Mouse (Mus musculus) frontal cortex, adult 2 months (tissue): ENCODE data around the gene Elf2. TPM values are rescaled to one million over a fixed set of nuclear protein-coding genes. Genes with fewer than 3 reads are reported as not detected.
A peak's percentile ranks its signal among the peaks of the same experiment; 100 is the strongest.

Source experiments
- DNase-seq, 2 experiments: peaks; one replicate each; pipeline ENCODE4 v3.0.0; 2022; ENCODE audit warnings: low spot score in 1 of 2; ENCODE audit errors: extremely low spot score in 1 of 2
- polyA plus RNA-seq: library from polyadenylated mRNA; depleted of rRNA; stranded (reverse); fragments of >200 nt; gene quantifications from 2 replicates; pipeline ENCODE4 v1.2.3, GENCODE M21; 2012; rRNA removed

Gene Elf2
- 30.3 and 32.4 TPM in 2 replicates for polyA plus RNA-seq

DNA sequence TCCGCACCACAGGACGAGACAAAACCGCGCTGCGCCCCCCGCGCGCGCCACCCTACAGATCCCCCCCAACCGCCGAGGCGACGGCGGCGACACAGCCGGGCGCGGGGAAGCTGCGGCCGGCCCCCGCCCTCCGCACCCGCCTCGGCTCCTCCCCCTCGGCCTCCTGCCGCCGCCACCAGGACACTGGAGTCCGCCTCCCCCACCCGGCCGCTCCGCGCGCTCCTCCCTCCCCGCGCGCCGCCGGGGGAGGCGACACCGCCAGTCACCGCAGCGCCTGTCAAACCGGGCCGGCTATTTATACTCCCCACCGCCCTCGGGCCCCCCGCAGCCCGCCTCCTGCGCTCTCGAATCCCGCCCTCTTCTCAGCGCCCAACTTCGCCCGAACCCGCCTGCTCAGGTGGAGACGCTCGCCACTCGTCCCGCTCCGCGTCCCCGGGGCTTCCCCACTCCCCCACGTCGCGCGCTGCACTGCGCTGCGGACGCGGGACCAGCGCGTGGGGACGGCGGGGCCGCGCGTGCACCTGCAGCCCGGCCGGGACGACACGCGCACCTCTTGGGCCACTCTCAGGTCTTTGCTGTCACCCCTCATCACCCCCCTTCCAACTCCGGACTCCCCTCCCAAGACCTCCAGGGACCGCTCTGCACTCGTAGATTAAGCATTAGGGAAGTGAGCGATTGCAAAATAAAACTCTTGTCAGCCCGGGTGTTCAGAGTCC, at the start of gene Elf2:
Gene Elf2 (minus strand): TSS at position 112 of the 716 bp plus-strand sequence.
- peak; percentile 37 to 76 for DNase-seq

DNA sequence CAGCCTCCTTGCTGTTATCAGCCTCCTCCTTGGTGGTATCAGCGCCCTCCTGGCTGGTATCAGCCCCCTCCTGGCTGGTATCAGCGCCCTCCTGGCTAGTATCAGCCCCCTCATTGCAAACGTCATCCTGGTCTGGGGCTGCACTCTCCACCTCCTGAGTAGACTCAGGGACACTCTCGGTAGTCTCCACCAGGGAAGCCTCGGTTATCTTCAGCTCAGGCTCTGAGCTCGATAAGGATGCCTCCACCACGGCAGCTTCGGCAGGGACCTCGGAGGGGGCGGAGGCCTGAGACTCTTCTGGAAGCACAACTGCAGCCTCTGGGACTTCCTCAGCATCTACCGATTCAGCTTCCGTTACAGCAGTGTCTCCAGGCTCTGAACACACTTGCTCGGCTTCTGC, 48.4 kb upstream of the Elf2 start:
- DNase-seq: no peak

DNA sequence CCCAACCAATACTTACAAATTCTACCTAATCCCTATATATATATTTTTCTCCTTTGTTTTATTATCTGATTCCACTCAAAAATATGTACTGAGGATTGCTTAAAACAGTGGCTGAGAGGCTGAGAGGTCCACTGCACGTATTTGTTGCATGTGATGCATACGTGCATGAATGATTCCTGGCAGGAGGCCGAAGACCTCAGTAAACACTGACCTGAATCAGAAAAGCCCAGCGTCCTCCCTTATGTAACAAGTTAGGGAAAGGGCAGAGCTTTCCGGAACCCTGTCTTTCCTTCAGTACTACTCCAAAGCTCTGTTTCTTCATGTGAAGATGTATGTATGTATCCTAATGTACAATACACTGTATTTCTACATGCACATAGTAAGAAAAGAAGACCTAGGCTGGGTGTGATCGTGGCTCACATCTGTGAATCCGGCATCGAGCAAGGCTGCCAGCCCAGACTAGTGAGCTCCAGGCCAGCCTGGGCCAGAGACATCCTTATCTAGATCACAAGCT, 47.5 kb upstream of the Elf2 start:
- no peak for DNase-seq

DNA sequence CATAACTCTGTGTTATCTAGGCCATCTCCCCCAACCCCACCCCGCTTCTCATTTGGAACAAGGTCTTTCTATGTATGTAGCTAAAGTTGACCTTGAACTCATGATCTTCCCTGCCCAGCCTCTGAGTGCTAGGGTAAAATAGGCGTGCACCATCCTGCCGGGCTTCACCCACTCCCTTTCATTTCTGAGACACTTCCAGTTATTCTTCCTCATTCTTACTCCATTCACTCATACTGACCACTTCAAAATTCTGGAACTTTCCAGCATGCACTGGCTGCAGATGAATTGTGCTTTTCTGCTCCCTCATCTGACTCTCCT, 46.6 kb upstream of the Elf2 start:
- no peak for DNase-seq

DNA sequence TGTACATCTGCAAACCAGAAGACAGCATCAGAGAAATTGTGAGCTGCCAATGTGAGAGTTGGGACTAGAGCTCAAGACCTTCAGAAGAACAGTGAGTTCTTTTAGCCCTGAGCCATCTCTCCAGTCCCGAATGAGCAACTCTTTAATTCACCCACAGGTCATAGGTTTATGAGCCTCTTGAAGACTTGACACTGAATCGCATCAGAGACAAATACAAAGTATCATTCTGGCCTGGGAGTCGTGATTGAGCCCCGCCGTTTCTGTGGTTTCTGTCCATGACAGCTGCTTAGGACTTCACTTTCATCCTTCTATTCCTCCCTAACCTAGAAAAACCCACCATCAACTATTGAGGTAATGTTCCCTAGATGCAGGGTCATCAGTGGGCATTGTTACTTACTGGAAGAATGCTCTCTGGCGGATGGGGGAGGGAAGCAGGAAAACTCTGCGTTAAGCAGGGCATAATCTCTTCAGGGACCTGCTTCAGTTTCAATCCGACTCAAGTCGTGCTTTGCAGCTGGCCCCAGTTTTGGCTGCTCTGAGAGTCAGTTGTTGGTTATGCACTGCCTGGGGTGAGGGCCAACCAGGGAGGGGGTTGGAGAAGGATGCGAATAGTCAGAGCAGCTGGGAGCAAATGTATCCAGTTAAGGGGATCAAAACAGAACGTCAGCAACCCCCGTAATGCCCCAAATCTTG, 46.1 kb upstream of the Elf2 start:
- DNase-seq: no peak

DNA sequence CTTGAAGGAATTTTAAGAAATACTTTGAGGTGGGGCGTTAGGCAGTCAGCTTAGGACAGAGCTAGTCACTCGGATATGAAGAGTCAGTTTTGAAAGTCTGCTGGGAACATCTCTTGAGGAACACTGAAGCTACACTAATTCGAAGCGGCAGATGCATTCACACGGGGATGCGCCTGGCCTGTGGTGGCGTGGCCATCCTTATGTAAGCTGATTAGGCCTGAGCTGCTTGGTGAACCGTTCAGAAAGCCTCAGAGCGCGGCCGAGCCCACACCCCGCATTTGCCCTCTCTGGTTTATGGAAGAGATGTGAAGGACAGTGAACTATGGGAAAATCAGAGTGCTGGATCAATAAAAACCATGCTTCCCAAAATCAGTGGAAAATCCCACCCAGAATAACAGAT, 42.9 kb upstream of the Elf2 start:
- no peak for DNase-seq

DNA sequence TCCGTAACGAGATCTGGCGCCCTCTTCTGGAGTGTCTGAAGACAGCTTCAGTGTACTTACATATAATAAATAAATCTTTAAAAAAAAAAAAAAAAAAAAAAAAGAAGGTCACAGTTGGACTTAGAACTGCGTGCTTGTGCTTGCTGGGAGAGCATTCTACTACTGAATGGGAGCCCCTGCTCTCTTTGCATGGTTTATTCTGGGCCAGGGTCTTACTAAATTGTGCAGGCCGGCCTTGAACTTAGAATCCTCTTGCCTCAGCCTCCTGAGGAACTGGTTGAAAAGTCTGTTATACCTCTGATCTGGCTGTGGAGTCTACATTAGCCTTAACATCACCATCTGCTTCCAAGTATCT, 40.2 kb upstream of the Elf2 start:
- no peak for DNase-seq

DNA sequence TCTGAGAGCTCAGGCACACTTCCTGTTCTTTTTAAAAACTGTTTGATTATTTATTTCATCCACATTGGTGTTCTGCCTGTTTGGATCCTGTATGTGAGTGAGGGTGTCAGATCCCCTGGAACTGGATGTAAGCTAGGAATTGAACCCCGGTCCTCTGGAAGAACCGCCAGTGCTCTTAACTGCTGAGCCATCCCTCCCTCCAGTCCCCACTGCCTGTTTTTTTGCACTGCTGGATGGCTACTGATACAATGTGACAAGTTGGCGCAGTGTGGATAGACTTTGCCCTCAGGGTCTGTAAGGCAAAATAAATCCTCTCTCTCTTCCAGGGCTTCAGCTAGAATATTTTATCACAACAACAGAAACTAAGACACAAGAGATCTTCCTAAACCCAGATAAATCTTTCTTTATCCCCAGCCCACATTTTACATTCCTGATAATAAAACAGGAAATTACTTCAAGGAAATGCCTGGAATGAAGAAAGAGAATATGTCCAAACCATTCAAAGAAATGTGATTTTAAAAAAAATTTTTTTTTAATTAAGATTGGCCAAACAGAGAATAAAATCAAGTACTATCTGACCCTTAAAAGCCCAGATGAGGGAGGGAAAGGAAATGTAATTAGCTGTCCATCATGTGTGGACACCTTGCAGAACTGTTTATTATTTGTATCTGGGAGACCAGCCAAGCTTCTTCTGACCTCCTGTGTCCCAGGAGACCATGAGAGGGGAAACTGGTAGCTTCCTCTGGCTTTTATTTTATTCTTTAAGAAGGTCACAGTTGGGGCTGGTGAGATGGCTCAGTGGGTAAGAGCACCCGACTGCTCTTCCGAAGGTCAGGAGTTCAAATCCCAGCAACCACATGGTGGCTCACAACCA, 39.6 kb upstream of the Elf2 start:
- DNase-seq: no peak

DNA sequence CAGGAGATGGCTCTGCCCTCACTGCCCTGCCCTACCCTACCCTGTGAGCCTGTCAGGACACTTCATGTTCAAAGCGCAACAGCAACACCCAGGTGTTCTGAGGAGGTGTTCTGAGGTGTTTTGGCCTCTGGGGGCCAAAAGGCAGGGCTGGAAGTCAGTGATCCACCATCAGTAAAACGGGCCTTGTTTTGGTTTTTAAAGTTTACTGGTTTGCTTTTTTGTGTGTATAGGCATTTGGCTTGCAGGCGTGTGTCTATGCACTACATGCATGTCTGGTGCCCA, 38.1 kb upstream of the Elf2 start:
- DNase-seq: no peak

DNA sequence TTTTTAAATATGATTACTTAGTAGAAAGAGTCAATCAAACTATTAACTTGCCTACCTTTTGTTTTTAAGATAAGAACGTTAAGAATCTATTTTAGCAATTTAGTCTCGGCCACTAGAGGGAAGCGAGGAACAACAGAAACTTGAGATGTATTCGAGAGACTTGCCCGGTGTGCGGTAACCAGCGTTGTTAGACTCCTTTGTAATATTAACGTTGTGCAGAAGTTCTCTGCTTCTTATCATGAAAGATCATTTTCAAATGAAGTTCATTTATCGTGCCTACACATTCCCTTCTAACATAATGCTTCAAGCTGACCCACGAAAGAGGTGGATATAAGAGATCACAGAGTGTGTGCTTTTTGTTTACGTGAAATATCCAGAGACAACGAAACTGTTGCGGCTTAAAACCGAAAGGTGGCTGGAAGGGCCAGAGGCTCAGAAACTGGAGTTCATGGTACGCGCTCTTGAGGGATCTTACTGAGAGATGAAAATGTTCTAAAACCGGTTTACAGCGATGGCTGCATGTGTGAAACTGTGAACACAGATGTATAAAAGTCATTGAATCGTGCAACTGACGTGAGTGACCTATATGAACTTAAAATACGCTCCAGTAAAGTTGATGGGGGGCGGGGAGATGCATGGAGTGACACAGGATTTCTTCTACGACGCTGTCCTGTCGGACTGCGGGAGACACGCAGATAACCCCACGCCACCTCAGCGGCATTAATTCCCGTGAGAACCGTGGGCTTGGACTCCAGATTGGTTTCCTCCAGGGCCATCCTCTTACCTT, 37.6 kb upstream of the Elf2 start:
- peak in 1 of 2 experiments; percentile 39 for DNase-seq

DNA sequence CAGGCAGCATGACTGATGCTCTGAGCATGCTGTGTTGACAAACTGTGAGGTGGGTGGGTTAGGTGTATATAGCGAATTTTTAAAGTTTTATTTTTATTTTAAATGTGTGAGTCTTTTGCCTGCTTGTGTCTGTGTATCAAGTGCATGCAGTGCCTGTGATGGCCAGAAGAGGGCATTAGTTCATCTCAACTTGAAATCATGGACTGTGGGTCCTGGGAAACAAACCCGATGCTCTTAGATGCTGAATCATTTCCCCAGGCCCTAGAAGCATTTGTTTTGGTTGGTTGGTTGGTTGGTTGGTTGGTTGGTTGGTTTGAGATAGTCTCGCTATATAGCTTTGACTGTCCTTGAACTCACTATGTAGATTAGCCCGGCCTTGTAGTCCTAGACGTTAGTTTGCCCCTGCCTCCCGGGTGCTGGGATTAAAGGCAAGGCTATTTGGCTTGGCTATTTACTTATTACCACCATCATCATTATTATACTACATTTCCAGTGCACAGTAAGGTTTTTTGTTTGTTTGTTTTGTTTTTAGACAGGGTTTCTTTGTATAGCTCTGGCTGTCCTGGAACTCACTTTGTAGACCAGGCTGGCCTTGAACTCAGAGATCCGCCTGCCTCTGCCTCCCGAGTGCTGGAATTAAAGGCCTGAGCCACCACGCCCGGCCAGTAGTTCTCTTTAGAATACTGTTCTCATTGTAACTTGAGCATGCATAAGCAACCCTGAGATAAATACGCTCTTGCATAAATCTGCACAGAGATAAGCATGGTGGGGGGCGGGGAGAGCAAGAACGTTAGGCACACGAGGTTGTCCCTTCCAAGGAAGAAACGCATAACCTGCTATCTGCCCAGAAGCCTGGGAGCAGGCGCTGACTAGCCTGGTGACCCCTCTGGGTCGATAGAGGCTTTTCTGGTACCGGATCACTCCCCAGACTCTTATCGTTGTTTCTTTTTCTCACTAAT, 35.1 kb upstream of the Elf2 start:
- DNase-seq: peak in 1 of 2 experiments; percentile 40

DNA sequence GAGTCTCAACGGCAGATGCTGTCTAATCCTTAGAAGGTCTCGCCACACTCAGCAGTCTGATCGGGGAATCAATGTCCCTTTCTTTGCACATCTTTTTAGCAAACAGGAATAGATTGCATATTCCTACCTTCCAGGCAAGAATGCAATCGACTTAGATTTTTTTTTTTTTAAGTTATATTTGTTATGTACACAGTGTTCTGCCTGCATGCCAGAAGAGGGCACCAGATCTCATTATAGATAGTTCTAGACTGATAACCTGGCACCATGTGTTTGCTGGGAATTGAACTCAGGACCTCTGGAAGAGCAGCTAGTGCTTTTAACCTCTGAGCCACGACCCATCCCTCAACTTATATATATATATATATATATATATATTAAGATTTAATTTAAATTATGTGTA, 33.1 kb upstream of the Elf2 start:
- DNase-seq: no peak

DNA sequence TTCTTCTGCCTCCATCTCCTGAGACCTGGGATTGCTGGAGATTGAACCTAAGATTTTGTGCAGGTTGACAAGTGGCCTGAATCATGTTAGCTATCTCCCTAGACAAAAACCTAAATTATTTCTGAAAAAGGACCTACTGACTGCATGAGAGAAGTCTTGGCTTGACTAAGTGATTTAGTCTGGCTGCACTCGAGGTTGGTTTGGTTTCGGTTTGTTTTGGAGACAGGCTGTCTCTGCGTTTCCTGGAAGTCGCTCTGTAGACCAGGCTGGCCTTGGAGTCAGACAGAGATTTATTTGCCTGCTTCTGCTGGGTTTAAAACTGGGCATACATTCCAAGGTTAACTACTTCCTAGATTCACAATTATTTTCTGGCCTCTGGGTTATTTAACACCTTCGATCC, 32.4 kb upstream of the Elf2 start:
- DNase-seq: no peak

DNA sequence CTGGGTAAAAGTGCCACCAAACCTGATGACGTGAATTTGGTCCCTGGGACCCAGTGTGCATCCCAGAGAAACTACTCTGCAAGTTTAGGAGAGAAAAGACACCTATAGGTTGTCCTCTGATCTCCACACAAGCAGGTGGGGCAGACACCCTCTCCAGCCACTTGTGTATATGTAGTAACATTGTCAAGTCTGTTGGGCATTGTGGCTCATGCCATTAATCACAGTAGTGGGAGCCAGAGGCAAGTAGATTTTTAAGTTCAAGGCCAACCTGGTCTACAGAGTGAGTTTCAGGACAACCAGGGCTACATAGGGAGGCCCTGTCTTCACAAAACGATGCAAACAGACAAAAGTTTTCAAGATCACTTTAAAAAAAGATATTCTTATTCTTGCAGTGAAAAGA, 31.4 kb upstream of the Elf2 start:
- no peak for DNase-seq

DNA sequence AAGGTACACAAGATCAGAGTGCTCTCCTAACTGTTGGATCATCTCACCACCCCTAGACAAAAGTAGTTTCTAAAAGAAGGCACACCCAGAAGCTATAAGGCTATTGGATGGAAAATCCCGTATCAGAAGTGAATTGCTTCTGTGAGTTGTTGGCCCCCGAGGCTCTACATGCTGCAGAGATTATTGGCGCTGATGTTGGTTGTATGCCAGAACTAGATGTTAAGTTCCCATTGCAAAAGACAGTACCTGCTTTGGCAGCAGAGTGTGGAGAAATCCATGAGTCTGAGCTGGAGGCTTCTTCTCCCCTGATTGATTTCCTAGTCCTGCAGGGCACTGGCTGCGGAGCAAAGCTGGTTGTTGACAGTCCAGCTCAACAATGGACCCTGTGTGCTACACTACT, 27.5 kb upstream of the Elf2 start:
- no peak for DNase-seq

DNA sequence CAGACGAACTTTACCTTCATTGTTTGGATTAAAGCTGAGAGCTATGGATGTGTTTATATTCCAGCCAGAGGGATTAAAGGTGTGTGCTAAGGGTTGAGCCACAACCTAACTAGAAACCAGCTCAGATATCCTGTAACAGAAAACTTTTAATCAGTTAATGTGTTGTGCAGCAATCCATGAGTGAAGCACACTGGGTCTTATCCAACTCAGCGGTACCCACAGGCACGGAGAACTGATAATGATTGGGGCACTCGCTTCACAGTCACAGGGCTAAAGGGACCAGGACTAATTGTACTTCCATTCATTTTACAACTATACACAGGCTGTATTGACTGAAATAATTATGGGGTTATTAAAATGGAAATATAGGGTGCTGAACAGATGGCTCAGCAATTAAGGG, 26.5 kb upstream of the Elf2 start:
- no peak for DNase-seq

DNA sequence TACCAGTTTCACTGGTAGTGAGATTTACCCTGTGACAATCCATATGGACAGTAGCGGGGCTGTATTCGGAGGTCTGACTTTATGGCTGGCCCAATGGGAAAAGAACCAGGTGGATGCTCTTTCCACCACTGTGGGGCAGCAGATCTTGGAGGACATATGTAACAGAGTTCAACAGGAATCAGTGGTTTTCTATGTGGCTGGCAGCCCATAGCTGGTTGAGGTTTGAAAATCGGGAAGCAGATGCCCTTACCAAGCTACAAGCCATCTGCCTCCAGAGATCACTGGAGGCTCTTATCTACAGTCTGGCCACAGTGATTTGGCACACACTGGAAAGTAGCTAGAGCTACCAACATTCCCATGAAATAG, 25.0 kb upstream of the Elf2 start:
- DNase-seq: no peak

DNA sequence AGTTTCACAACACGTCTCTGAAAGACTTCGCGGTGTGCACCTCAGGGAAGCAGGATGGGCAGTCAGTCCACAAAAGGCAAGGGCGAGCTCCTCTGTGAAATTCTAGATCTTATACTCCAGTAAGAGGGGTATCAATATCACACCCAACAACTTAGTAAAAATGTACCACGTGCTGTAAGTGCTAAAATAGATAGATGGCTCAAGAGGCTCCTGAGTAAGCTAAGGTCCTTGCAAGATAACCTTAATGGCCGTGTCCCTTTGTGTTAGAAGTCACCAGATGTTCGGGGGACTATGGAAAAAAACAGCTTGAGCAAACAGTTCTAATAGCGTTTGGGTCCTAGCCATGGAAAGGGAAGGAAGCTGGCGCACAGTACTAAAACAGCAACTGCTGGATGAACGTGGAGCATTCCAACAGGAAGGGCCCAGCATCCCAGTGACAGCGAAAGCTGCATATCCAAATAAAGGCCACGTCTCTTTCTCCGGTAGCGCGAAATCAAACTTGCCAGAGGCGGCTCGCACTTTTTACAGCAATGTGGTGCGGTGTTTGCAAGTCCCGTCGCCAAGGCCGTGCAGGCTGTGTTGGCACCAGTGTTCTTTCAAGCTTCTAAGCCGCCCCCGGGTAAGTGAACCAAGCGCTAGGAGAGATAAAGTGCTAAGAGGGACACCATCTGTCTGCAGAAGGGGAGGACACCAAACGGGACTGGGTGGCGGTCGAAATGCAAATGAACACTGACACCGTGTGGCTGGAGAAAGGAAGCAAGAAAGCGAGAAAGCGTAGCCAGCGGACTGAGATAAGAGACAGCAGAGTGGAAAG, 24.4 kb upstream of the Elf2 start:
- peak; percentile 84 to 91 for DNase-seq

DNA sequence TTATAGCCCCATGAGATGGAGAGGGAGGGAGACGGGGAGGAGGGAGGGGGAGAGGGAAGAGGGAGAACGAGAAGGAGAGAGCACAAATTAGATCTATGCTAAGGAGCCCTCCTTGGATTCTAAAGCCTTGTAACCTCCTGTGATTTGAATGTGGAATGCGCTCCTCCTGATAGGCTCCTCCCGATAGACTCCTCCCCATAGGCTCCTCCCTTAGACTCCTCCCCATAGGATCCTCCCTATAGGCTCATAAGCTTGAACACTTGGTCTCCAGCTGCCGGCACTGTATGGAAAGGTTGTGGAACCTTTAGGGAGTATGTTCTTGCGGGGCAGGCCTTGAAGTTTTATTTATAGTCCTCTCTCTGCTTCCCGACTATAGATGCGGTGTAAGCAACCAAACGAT, 20.6 kb upstream of the Elf2 start:
- no peak for DNase-seq
